Mouse (Mus musculus) kidney, adult 2 months (tissue): ENCODE results near the gene Snrpd2. TPM values are rescaled to one million over a fixed set of nuclear protein-coding genes. Genes with fewer than 3 reads are reported as not detected.

ENCODE experiments used
- DNase-seq: peaks from one replicate; pipeline ENCODE4 v3.0.0; 2021
- H3K27ac ChIP-seq: fragments of 200-500 bp; 2 replicates; pipeline ENCODE4 v1.5.1; 2012; ENCODE audit warnings: low read depth, low read length, control low read depth, inconsistent platforms; ENCODE audit not compliant: insufficient read depth
- H3K27me3 ChIP-seq: fragments of 200-500 bp; replicated peaks from 2 replicates; pipeline ENCODE4 v1.6.1; 2012; ENCODE audit warnings: mild to moderate bottlenecking, moderate library complexity, low read length, inconsistent platforms; ENCODE audit not compliant: control insufficient read depth, insufficient read depth
- H3K36me3 ChIP-seq: fragments of 200-500 bp; 2 replicates; pipeline ENCODE4 v1.6.1; 2012; ENCODE audit warnings: mild to moderate bottlenecking, moderate library complexity, low read length, inconsistent platforms; ENCODE audit not compliant: control insufficient read depth, insufficient read depth
- H3K4me1 ChIP-seq: fragments of 200-500 bp; 2 replicates; pipeline ENCODE4 v1.6.1; 2011; ENCODE audit warnings: low read length; ENCODE audit not compliant: control insufficient read depth, insufficient read depth
- H3K4me3 ChIP-seq: fragments of 200-500 bp; 2 replicates; pipeline ENCODE4 v1.5.1; 2011; ENCODE audit warnings: mild to moderate bottlenecking, low read depth, low read length, control low read depth; ENCODE audit not compliant: insufficient read depth
- CTCF ChIP-seq: fragments of 200-500 bp; conservative IDR thresholded peaks from 2 replicates; pipeline ENCODE4 v1.5.1; 2011; ENCODE audit warnings: low read depth, mild to moderate bottlenecking, control low read depth, low read length, moderate library complexity, mixed read lengths; ENCODE audit not compliant: insufficient read depth, insufficient read length
- POLR2A ChIP-seq: fragments of 200-500 bp; IDR thresholded peaks from one replicate; pipeline ENCODE4 v1.6.1; 2011; ENCODE audit warnings: low read depth, low read length, control low read depth
- WGBS: fragments of 180-500 bp; shearing (Covaris S2); methylation state at CpG from one replicate; pipeline ENCODE4 v1.1.7; 2018; 5-methylcytosine and 5-hydroxymethylcytosine counted together
- polyA plus RNA-seq: library from polyadenylated mRNA; depleted of rRNA; stranded (reverse); fragments of >200 nt; gene quantifications from 2 replicates; pipeline ENCODE4 v1.2.3, GENCODE M21; 2012

The Snrpd2 gene
- polyA plus RNA-seq, 1 experiment: 42.2 TPM

- H3K27ac ChIP-seq: no peak overlapping the region
- TF ChIP-seq CTCF: no peak
- TF ChIP-seq POLR2A: no peak
- 66% methylated on average over 10 of the region's 10 CpGs for WGBS
Measured at GRCm38 (mm10) chr7:19169506-19169905, 20.0 kb downstream of the Snrpd2 start.

DNA sequence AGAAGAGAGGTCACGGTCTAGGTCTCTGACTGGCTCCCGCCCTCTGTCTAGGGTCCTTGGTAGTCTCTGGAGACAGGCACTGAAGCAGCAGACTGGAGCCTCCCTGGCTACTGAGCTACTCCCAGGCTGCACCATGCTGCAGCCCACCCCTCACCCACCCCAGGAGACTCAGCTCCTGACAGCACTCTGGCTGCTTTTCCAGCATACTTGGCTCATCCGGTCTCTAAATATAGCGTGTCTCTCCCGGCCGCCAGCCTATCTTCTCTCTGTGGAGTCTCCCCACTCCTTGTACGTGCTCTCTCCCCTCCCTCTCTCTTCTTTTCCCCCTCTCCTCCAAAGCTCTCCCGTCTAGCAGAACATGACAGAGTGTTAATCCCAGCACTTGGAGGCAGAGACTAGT, 20.6 kb downstream of the Snrpd2 start:
- TF ChIP-seq POLR2A (no peak), CTCF (no peak)
- WGBS: 51% methylated on average over 8 of the region's 8 CpGs
- Histone ChIP-seq H3K4me3 (no peak overlapping the region), H3K4me1 (no peaks in the 10 kb centered on the region), H3K27me3 (no peaks in the 10 kb centered on the region), H3K27ac (no peak overlapping the region), H3K36me3 (no peaks in the 10 kb centered on the region)
- no peak for DNase-seq

More at GRCm38 (mm10) chr7:19169506-19169905, 20.0 kb downstream of the Snrpd2 start:
- no peak overlapping the region for H3K4me3 ChIP-seq
- no peak for DNase-seq
- H3K36me3 ChIP-seq: no peaks in the 10 kb centered on the region
- no peaks in the 10 kb centered on the region for H3K27me3 ChIP-seq
- H3K4me1 ChIP-seq: no peaks in the 10 kb centered on the region

DNA sequence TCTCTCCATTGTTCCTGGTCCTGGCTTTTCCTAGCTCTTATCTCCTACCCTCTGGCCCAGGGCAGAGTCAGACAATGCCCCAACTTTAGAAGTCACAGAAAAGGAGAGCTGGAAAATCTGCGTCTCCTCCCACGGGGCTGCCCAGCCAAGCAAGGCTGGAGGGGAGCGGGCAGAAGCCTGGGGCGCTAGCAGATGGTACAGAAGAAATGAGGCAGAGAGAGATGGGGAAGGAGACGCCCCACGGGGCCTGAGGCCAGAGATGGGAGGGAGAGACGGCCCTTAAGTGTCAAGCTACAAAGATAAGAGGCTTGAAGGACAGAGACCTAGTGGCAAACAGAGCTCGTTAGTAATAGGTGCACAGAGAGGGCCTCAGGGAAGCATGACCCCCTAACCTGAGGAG, 22.3 kb downstream of the Snrpd2 start:
- WGBS: 53% methylated on average over 8 of the region's 8 CpGs
- Histone ChIP-seq H3K4me3 (no peak overlapping the region), H3K4me1 (no peaks in the 10 kb centered on the region), H3K27me3 (no peaks in the 10 kb centered on the region; the same call in 1 of the 2 replicates), H3K36me3 (no peaks in the 10 kb centered on the region), H3K27ac (no peak overlapping the region)
- DNase-seq: no peak
- TF ChIP-seq POLR2A (no peak), CTCF (no peak)

DNA sequence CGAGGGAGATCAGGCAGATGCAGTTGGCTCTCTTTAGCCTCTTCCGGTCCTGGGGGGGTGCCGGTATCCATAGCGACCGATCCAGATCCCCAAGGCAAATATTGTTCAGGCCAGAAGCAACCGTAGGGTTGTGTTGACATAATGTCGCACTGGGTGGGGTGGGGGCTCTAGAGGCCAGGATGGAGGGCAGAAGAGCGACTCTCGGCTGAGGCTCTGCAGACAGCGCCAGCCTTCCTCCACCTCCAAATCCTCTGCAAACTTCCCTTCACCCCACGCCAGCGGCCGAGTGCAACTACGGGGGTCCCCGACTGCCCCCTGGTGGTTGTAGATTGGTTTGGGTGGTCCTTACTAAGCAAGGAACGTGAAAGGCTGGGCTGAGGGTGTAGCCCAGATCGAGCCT, 23.4 kb downstream of the Snrpd2 start:
- peak overlapping the region; percentile 38 for H3K4me3 ChIP-seq
- no peak overlapping the region for H3K27ac ChIP-seq
- no peaks in the 10 kb centered on the region for H3K36me3 ChIP-seq
- peak; percentile 58 for TF ChIP-seq CTCF
- TF ChIP-seq POLR2A: no peak
- WGBS: 6% methylated on average over 17 of the region's 17 CpGs
- H3K27me3 ChIP-seq: no peaks in the 10 kb centered on the region; the same call in none of the 2 replicates
- H3K4me1 ChIP-seq: no peaks in the 10 kb centered on the region
- peak; percentile 75 for DNase-seq

- WGBS: 3% methylated on average over 30 of the region's 30 CpGs
- DNase-seq: peak; percentile 46
- H3K4me1 ChIP-seq: peaks cover 2% of the 10 kb centered on the region; the same call in 1 of the 2 replicates
- H3K36me3 ChIP-seq: no peaks in the 10 kb centered on the region
- H3K27me3 ChIP-seq: no peaks in the 10 kb centered on the region; the same call in none of the 2 replicates
- no peak for TF ChIP-seq CTCF
- no peak for TF ChIP-seq POLR2A
- H3K27ac ChIP-seq: no peak within 1 kb of the TSS
- H3K4me3 ChIP-seq: no peak within 1 kb of the TSS
Measured at GRCm38 (mm10) chr7:19175708-19176515, 26.4 kb downstream of the Snrpd2 start, which contains the start of gene Eml2. Gene Eml2 (plus strand): TSS chr7:19176421.

- no peaks in the 10 kb centered on the region; the same call in none of the 2 replicates for H3K27me3 ChIP-seq
- no peak overlapping the region for H3K4me3 ChIP-seq
- no peaks in the 10 kb centered on the region for H3K36me3 ChIP-seq
- peaks cover 6% of the 10 kb centered on the region for H3K4me1 ChIP-seq
- no peak for TF ChIP-seq CTCF
- no peak for TF ChIP-seq POLR2A
- DNase-seq: no peak
- H3K27ac ChIP-seq: no peak overlapping the region
- 13% methylated on average over 20 of the region's 21 CpGs for WGBS
Measured at GRCm38 (mm10) chr7:19176516-19176947, 27.0 kb downstream of the Snrpd2 start.

DNA sequence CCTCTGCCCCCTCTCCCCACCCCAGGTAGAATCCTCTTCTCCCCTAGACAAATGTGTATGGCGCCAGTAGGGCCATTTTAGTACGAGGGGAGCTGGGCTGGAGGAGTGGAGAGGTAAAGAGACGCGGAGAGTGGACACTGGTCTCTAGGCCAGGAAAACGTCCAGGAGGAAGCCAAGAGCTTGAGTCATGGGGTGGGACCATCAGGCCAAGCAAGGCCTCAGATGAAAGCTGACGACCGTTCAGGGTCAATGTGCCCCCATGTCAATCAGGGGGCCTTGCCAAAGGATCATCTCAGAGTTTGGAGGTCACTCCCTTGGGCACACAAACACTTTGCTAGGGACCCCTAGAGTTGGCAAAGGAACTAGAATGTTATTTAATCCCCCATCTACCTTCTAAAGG, 27.7 kb downstream of the Snrpd2 start:
- TF ChIP-seq POLR2A: no peak
- TF ChIP-seq CTCF: no peak
- H3K4me1 ChIP-seq: peaks cover 9% of the 10 kb centered on the region
- no peaks in the 10 kb centered on the region; the same call in none of the 2 replicates for H3K27me3 ChIP-seq
- H3K4me3 ChIP-seq: no peak overlapping the region
- no peak for DNase-seq
- no peaks in the 10 kb centered on the region for H3K36me3 ChIP-seq
- H3K27ac ChIP-seq: no peak overlapping the region
- 83% methylated on average over 7 of the region's 7 CpGs for WGBS
